Mouse (Mus musculus) kidney, embryonic 14.5 days (tissue): ENCODE results near the gene Ralgapa1. TPM values are rescaled to one million over a fixed set of nuclear protein-coding genes. Genes with fewer than 3 reads are reported as not detected.

Experiments
- ATAC-seq: fragments of 200-750 bp; cut with Nextera tagmentation; 2 replicates; pipeline ENCODE4 v1.8.0; 2017; ENCODE audit warnings: moderate number of reproducible peaks, mild to moderate bottlenecking, moderate TSS enrichment, moderate library complexity; ENCODE audit not compliant: low FRiP score, low TSS enrichment
- H3K27ac ChIP-seq: fragments of 300-500 bp; sonication (generic); 2 replicates; pipeline ENCODE4 v1.5.1; 2014; ENCODE audit warnings: low read depth, mild to moderate bottlenecking, low read length, moderate library complexity, mixed read lengths
- H3K27me3 ChIP-seq: fragments of 300-500 bp; sonication (generic); 2 replicates; pipeline ENCODE4 v1.6.1; 2014; ENCODE audit warnings: mild to moderate bottlenecking, low read length; ENCODE audit not compliant: control insufficient read depth, insufficient read depth
- H3K36me3 ChIP-seq: fragments of 300-500 bp; sonication (generic); 2 replicates; pipeline ENCODE4 v1.6.1; 2014; ENCODE audit warnings: low read length, mixed read lengths; ENCODE audit not compliant: control insufficient read depth, insufficient read depth
- H3K4me1 ChIP-seq: fragments of 300-500 bp; sonication (generic); 2 replicates; pipeline ENCODE4 v1.6.1; 2014; ENCODE audit warnings: low read length, mixed read lengths; ENCODE audit not compliant: control insufficient read depth, insufficient read depth
- H3K4me2 ChIP-seq: fragments of 300-500 bp; sonication (generic); replicated peaks from 2 replicates; pipeline ENCODE4 v1.6.1; 2014; ENCODE audit warnings: low read depth, mild to moderate bottlenecking, low read length
- H3K4me3 ChIP-seq: fragments of 300-500 bp; sonication (generic); 2 replicates; pipeline ENCODE4 v1.5.1; 2014; ENCODE audit warnings: mild to moderate bottlenecking, low read length
- H3K9ac ChIP-seq: fragments of 300-500 bp; sonication (generic); 2 replicates; pipeline ENCODE4 v1.6.1; 2014; ENCODE audit warnings: low read depth, mild to moderate bottlenecking, low read length, moderate library complexity
- H3K9me3 ChIP-seq: fragments of 300-500 bp; sonication (generic); 2 replicates; pipeline ENCODE4 v1.6.1; 2016; ENCODE audit warnings: low read length; ENCODE audit not compliant: control insufficient read depth
- WGBS: fragments of 180-500 bp; shearing (Covaris S2); extraction: QIAGEN DNeasy Blood & Tissue Kit; methylation state at CpG from one replicate; pipeline ENCODE4 v1.1.7; 2014; 5-methylcytosine and 5-hydroxymethylcytosine counted together
- polyA plus RNA-seq: library from polyadenylated mRNA; unstranded; fragments of >200 nt; fragmentation: Nextera tagmentation; extraction: Ambion mirVana; gene quantifications from 2 replicates; pipeline ENCODE4 v1.2.1, GENCODE M21; 2014

Gene Ralgapa1
- polyA plus RNA-seq, 1 experiment from 2014 or later = 22.2 TPM

- H3K9ac ChIP-seq = no peak overlapping the region
- no peaks in the 10 kb centered on the region for H3K36me3 ChIP-seq
- no peak for ATAC-seq
- H3K4me1 ChIP-seq = no peaks in the 10 kb centered on the region
- WGBS = 46% methylated on average over 4 of the region's 4 CpGs
- no peak overlapping the region for H3K27ac ChIP-seq
- no peak overlapping the region for H3K4me2 ChIP-seq
- no peak overlapping the region for H3K4me3 ChIP-seq
- H3K9me3 ChIP-seq = no peaks in the 10 kb centered on the region
- no peaks in the 10 kb centered on the region for H3K27me3 ChIP-seq
Observed at GRCm38 (mm10) chr12:55626711-55627110, 194.3 kb downstream of the Ralgapa1 start.

GRCm38 (mm10) chr12:55623254-55623653 is 197.7 kb downstream of the Ralgapa1 start:
- no peak for ATAC-seq
- H3K36me3 ChIP-seq = no peaks in the 10 kb centered on the region
- WGBS = 82% methylated on average over 5 of the region's 5 CpGs

GRCm38 (mm10) chr12:55622615-55623245 is 198.2 kb downstream of the Ralgapa1 start:
- Histone ChIP-seq H3K27ac (no peak overlapping the region), H3K9ac (no peak overlapping the region), H3K4me2 (no peak overlapping the region), H3K36me3 (no peaks in the 10 kb centered on the region), H3K9me3 (no peaks in the 10 kb centered on the region), H3K4me3 (no peak overlapping the region), H3K4me1 (no peaks in the 10 kb centered on the region), H3K27me3 (no peaks in the 10 kb centered on the region)
- WGBS = 64% methylated on average over 3 of the region's 3 CpGs
- ATAC-seq = no peak

More at GRCm38 (mm10) chr12:55623254-55623653, 197.7 kb downstream of the Ralgapa1 start:
- no peak overlapping the region for H3K4me3 ChIP-seq
- H3K4me2 ChIP-seq = no peak overlapping the region
- H3K9me3 ChIP-seq = no peaks in the 10 kb centered on the region
- no peak overlapping the region for H3K9ac ChIP-seq
- no peaks in the 10 kb centered on the region for H3K27me3 ChIP-seq
- H3K4me1 ChIP-seq = no peaks in the 10 kb centered on the region
- no peak overlapping the region for H3K27ac ChIP-seq

- Histone ChIP-seq H3K4me3 (no peak overlapping the region), H3K4me1 (no peaks in the 10 kb centered on the region), H3K27ac (no peak overlapping the region), H3K27me3 (no peaks in the 10 kb centered on the region), H3K9me3 (no peaks in the 10 kb centered on the region), H3K4me2 (no peak overlapping the region), H3K36me3 (no peaks in the 10 kb centered on the region), H3K9ac (no peak overlapping the region)
- WGBS = 81% methylated on average over 2 of the region's 2 CpGs
- no peak for ATAC-seq
Observed at GRCm38 (mm10) chr12:55620321-55620720, 200.6 kb downstream of the Ralgapa1 start.

- Histone ChIP-seq H3K9ac (no peak overlapping the region), H3K4me2 (no peak overlapping the region), H3K27ac (no peak overlapping the region), H3K27me3 (no peaks in the 10 kb centered on the region), H3K4me3 (no peak overlapping the region), H3K4me1 (no peaks in the 10 kb centered on the region), H3K9me3 (no peaks in the 10 kb centered on the region), H3K36me3 (no peaks in the 10 kb centered on the region)
- 81% methylated on average over 2 of the region's 2 CpGs for WGBS
- ATAC-seq = no peak
Observed at GRCm38 (mm10) chr12:55610812-55611211, 210.2 kb downstream of the Ralgapa1 start.

GRCm38 (mm10) chr12:55607902-55608301 is 213.1 kb downstream of the Ralgapa1 start:
- Histone ChIP-seq H3K4me2 (no peak overlapping the region), H3K4me1 (no peaks in the 10 kb centered on the region), H3K9me3 (no peaks in the 10 kb centered on the region), H3K36me3 (no peaks in the 10 kb centered on the region), H3K27me3 (no peaks in the 10 kb centered on the region), H3K4me3 (no peak overlapping the region), H3K9ac (no peak overlapping the region), H3K27ac (no peak overlapping the region)
- peak; percentile 75; the same call in 1 of the 2 replicates for ATAC-seq
- WGBS = 24% methylated on average over 4 of the region's 4 CpGs

- H3K4me1 ChIP-seq = peaks cover 8% of the 10 kb centered on the region; the same call in 1 of the 2 replicates
- peaks cover 21% of the 10 kb centered on the region for H3K27me3 ChIP-seq
- no peak for ATAC-seq
- H3K4me3 ChIP-seq = no peak overlapping the region
- H3K36me3 ChIP-seq = no peaks in the 10 kb centered on the region
- H3K27ac ChIP-seq = no peak overlapping the region
- WGBS = 74% methylated on average over 3 of the region's 3 CpGs
- no peak overlapping the region for H3K9ac ChIP-seq
- H3K4me2 ChIP-seq = no peak overlapping the region
- no peaks in the 10 kb centered on the region for H3K9me3 ChIP-seq
Observed at GRCm38 (mm10) chr12:55604411-55604810, 216.6 kb downstream of the Ralgapa1 start.

GRCm38 (mm10) chr12:55600503-55600994 is 220.4 kb downstream of the Ralgapa1 start:
- H3K9me3 ChIP-seq = no peaks in the 10 kb centered on the region
- no peak overlapping the region for H3K27ac ChIP-seq
- no peaks in the 10 kb centered on the region for H3K36me3 ChIP-seq
- H3K4me1 ChIP-seq = peaks cover 16% of the 10 kb centered on the region; the same call in 1 of the 2 replicates
- H3K4me3 ChIP-seq = peak overlapping the region; percentile 41
- H3K9ac ChIP-seq = no peak overlapping the region
- H3K4me2 ChIP-seq = peak overlapping the region; percentile 89
- 2% methylated on average over 42 of the region's 42 CpGs for WGBS
- H3K27me3 ChIP-seq = peaks cover 40% of the 10 kb centered on the region
- ATAC-seq = no peak

- H3K27ac ChIP-seq = no peak overlapping the region
- H3K4me1 ChIP-seq = peaks cover 16% of the 10 kb centered on the region; the same call in 1 of the 2 replicates
- H3K4me2 ChIP-seq = peak overlapping the region; percentile 89
- H3K9me3 ChIP-seq = no peaks in the 10 kb centered on the region
- H3K9ac ChIP-seq = no peak overlapping the region
- peak; percentile 95 for ATAC-seq
- peak overlapping the region; percentile 41 for H3K4me3 ChIP-seq
- under 1% methylated on average over 88 of the region's 109 CpGs for WGBS
- no peaks in the 10 kb centered on the region for H3K36me3 ChIP-seq
- H3K27me3 ChIP-seq = peaks cover 40% of the 10 kb centered on the region
Observed at GRCm38 (mm10) chr12:55599639-55600502, 221.1 kb downstream of the Ralgapa1 start.
